Mouse (Mus musculus) megakaryocyte-erythroid progenitor cell, adult 5-6 weeks (primary cell): ENCODE measurements at regions not wholly inside any gene's neighbourhood (a gene's known extent, or its start where the extent isn't known, plus 50 kb on each side); places are given as distances from the start of the nearest gene placed in this dataset.

ENCODE experiments used
- ATAC-seq: replicated peaks from 2 replicates; pipeline ENCODE4 v1.8.0; 2016; ENCODE audit warnings: mild to moderate bottlenecking, inconsistent platforms; ENCODE audit not compliant: severe bottlenecking, poor library complexity, low FRiP score, low TSS enrichment

DNA sequence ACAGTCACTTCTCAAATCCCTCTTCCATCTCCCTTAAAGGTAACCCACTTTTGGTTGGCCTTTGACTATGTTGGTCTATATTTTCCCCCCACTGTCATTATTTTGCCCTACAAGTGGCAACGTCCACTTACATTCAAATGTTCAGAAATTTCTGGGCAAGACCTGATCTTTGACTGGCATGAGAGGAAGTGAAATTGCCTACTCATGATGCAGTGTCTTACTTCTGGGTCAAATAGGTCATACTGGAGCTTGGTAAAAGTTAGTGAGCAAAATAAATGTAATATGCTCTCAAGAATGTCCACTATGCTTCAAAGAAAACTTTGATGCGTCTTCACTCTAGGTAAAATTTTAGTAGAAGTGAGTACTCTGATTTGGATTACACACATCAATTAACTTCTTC, 76.9 kb upstream of the Dcn start:
- ATAC-seq, result no peak

DNA sequence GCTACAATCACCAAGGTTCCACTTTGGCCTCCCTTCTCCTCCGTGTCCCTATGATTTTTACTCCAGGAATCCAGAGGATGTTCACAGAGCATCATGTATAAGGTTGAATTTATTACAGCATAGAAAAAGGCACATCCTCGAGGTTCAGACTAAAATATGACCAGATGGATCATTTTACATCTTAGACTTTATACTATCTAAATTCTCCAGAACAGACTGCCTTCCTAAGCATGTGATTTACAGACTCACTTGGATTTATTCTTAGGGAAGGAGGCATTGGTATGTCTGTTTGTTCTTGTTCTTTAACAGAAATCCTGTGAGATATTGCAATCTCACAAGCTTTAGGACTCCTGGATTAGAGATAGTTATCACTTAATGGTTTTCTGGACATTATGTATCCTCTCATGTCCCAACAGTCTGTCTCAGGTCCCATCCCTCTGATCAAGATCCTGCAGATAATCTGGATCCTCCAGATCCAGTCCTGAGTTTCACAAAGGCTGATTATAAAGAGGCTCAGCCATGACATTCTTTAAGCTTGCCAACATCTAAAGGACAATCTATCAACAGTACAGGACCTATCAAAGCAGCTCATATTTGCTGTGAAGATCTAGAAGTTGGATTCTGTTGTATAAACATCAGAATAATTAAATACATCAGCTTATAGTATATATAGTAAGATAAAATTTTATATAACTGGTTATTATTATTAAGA, 75.2 kb upstream of the Dcn start:
- no peak for ATAC-seq

- ATAC-seq, result no peak
Observed at GRCm38 (mm10) chr10:97409181-97409581, 70.2 kb upstream of the Dcn start.

DNA sequence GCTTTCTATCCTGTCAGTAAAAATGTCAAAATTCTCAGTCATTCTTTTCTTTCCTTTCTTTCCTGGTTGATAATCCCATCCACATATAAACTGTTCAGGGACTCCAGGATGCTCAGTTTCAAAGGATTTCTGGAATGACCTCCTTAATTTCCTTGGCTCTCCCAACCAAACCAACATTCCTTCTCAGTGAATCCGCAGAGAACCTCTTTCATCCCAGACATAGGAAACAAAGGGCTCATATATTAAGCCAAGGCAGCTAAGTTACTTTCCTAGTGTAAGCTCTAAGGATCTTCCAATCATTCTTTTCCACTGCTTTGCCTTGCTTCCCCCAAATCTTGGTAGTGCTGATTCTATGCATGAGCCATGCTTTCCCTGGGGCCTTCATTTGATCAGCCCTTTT, 69.5 kb upstream of the Dcn start:
- no peak for ATAC-seq

GRCm38 (mm10) chr10:97422579-97422978, 56.8 kb upstream of the Dcn start:
- no peak for ATAC-seq

DNA sequence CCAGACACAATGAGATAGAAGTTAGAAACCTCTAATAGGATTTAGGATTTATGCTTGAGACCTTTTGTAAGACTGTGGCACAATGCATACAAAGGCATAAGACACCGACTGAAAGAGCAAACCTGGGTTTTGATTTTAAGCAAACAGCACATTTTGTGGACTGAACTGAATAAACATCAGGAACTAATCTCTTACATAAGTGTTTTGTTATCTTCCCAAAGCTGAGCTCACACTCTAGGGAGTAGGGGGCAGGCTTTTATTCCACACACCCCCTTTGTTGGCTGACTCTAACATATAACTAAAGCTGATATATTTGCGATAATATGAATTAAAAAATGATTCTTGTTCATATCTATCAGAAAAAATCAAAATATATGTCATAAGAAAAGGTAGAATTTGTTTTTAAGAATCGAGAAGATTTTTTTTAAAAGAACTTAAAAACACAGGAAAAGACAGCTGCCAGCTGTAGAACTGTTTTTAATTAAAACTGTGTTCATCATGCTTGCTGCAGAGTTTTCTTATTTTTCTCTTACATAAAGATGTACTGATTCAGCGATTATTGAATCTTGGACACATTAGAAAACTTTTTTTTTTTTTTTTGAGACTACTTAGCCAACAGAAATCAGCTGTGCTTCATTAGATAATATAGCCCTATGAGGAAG, 56.2 kb upstream of the Dcn start:
- ATAC-seq, result no peak
